Mouse (Mus musculus) spleen, adult 2 months (tissue): ENCODE results near the gene Tpst2. TPM values are rescaled to one million over a fixed set of nuclear protein-coding genes. Genes with fewer than 3 reads are reported as not detected.

Experiments used
- DNase-seq, 2 experiments: peaks; one replicate each; pipeline versions ENCODE4 v3.0.0 to v3.0.0-alpha.2; 2012 to 2021; ENCODE audit warnings: low spot score in 2 of 2, low read depth in 1 of 2
- H3K27ac ChIP-seq: fragments of 200-500 bp; 2 replicates; pipeline ENCODE4 v1.5.1; 2012; ENCODE audit warnings: low read length, inconsistent platforms; ENCODE audit not compliant: insufficient read depth
- H3K27me3 ChIP-seq: fragments of 200-500 bp; 2 replicates; pipeline ENCODE4 v1.6.1; 2012; ENCODE audit warnings: mild to moderate bottlenecking, moderate library complexity, low read length, inconsistent platforms; ENCODE audit not compliant: control insufficient read depth, insufficient read depth
- H3K36me3 ChIP-seq: fragments of 200-500 bp; 2 replicates; pipeline ENCODE4 v1.6.1; 2012; ENCODE audit warnings: mild to moderate bottlenecking, low read length, inconsistent platforms; ENCODE audit not compliant: control insufficient read depth, insufficient read depth
- H3K4me1 ChIP-seq: fragments of 200-500 bp; 2 replicates; pipeline ENCODE4 v1.6.1; 2011; ENCODE audit warnings: inconsistent platforms; ENCODE audit not compliant: control insufficient read depth, insufficient read depth, insufficient read length
- H3K4me3 ChIP-seq: fragments of 200-500 bp; 2 replicates; pipeline ENCODE4 v1.5.1; 2011; ENCODE audit warnings: mild to moderate bottlenecking, inconsistent platforms; ENCODE audit not compliant: insufficient read depth, insufficient read length; ENCODE audit errors: extremely low read depth
- CTCF ChIP-seq: fragments of 200-500 bp; IDR thresholded peaks from 2 replicates; pipeline ENCODE4 v1.5.1; 2011; ENCODE audit warnings: mild to moderate bottlenecking, inconsistent platforms; ENCODE audit not compliant: insufficient read depth, insufficient read length, insufficient replicate concordance; ENCODE audit errors: extremely low read depth
- POLR2A ChIP-seq: fragments of 200-500 bp; IDR thresholded peaks from 2 replicates; pipeline ENCODE4 v1.6.1; 2011; ENCODE audit warnings: low read depth, low read length, inconsistent platforms
- WGBS: fragments of 180-500 bp; shearing (Covaris S2); methylation state at CpG from one replicate; pipeline ENCODE4 v1.1.7; 2018; 5-methylcytosine and 5-hydroxymethylcytosine counted together
- polyA plus RNA-seq: library from polyadenylated mRNA; depleted of rRNA; stranded (reverse); fragments of >200 nt; gene quantifications from 2 replicates; pipeline ENCODE4 v1.2.3, GENCODE M21; 2012; rRNA removed

The Tpst2 gene
- polyA plus RNA-seq, 1 experiment: 102 TPM

DNA sequence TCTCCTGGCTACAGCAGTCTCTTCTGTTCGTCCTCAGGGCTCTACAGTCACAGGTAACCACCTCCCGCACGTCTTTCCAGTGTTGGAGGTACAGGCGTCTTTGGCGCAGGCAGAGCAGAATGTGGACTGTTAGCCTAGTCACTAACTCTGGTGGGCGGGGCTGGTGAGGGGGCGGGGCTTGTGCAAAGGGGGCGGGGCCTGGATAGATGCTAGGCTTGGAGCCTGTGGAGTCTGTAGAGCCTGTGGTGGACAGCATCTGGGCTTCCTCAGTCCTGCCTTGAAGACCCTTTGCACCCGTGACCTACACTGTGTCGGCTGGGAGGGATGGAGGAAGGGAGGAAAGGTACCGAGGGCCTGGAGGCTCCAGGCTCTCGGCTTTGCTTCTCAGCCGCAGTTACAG lies 79.4 kb downstream of the Tpst2 start, which contains the start of gene Gm6583:
TSS of gene Gm6583 (minus strand) at position 124 of the 400 bp plus-strand sequence.
- 75% methylated on average over 13 of the region's 13 CpGs for WGBS
- DNase-seq: no peak
- Histone ChIP-seq H3K4me1 (no peaks in the 10 kb centered on the region), H3K36me3 (peaks cover 7% of the 10 kb centered on the region), H3K27ac (no peak within 1 kb of the TSS), H3K27me3 (no peaks in the 10 kb centered on the region), H3K4me3 (no peak within 1 kb of the TSS)
- no peak for TF ChIP-seq CTCF

DNA sequence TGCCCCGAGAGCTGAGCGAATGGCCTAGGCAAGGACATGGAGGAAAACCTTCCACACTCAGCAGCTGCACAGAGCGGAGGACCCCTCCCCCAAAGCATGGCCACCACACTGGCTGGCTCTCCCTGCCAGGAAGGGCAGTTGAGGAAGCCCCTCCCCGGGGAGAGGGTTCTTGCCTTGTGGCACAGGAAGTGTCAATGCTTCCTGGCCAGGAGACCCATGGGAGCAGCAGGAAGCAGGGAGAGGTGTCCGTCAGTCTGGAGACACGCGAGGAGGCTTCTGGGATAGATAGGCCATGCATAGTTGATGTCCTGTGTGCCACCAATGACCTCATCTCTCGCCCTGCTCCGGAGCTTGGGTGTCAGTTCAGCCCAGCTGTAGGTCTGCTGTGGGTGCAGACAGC lies 79.8 kb downstream of the Tpst2 start:
- H3K27me3 ChIP-seq: no peaks in the 10 kb centered on the region
- no peak overlapping the region for H3K27ac ChIP-seq
- TF ChIP-seq CTCF: no peak
- no peak for TF ChIP-seq POLR2A
- 86% methylated on average over 9 of the region's 9 CpGs for WGBS
- no peak overlapping the region for H3K4me3 ChIP-seq
- no peak for DNase-seq
- no peaks in the 10 kb centered on the region for H3K4me1 ChIP-seq
- peaks cover 7% of the 10 kb centered on the region for H3K36me3 ChIP-seq

DNA sequence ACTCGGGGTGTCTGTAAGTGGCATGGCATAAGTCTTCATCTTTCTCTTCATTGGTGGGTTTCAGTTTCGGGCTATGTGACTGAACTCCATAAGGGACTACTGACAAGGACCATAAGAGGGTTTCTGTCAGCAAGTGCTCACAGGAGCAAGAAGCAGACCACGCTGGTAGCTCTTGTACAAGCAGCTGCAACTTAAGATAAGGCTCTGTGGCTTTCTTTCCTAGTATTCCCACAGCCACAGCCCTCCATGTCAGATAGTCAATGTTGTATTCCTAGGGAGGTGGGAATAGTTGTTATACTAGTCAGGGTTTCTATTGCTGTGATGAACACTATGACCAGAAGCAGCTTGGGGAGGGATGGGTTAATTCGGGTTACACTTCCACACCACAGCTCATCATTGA lies 83.0 kb downstream of the Tpst2 start:
- H3K27me3 ChIP-seq: no peaks in the 10 kb centered on the region
- TF ChIP-seq CTCF: no peak
- no peak for TF ChIP-seq POLR2A
- H3K27ac ChIP-seq: no peak overlapping the region
- no peak overlapping the region for H3K4me3 ChIP-seq
- H3K4me1 ChIP-seq: no peaks in the 10 kb centered on the region
- DNase-seq: no peak
- peaks cover 8% of the 10 kb centered on the region for H3K36me3 ChIP-seq
- 57% methylated on average over 4 of the region's 4 CpGs for WGBS

DNA sequence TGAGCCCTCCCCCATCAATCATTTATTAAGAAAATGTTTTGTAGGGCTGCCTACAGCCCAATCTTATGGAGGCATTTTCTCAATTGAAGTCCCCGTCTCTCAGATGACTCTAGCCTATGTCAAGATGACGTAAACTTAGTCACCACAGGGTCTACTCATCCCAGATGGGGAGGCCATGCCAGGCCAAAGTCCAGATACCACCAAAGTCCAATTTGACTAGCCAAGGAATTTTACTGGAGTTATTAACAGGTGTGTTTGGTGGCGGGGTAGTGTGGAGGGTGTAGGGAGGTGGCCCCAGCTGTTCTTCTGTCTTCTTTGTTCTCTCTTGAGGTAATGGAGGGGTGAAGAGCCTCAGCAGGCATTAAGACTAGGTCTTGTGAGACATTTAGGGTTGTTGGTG lies 83.6 kb downstream of the Tpst2 start:
- TF ChIP-seq CTCF: no peak
- no peak for TF ChIP-seq POLR2A
- DNase-seq: no peak
- Histone ChIP-seq H3K4me3 (no peak overlapping the region), H3K4me1 (no peaks in the 10 kb centered on the region), H3K27ac (no peak overlapping the region), H3K36me3 (peaks cover 11% of the 10 kb centered on the region), H3K27me3 (no peaks in the 10 kb centered on the region)
- 91% methylated on average over 3 of the region's 3 CpGs for WGBS

DNA sequence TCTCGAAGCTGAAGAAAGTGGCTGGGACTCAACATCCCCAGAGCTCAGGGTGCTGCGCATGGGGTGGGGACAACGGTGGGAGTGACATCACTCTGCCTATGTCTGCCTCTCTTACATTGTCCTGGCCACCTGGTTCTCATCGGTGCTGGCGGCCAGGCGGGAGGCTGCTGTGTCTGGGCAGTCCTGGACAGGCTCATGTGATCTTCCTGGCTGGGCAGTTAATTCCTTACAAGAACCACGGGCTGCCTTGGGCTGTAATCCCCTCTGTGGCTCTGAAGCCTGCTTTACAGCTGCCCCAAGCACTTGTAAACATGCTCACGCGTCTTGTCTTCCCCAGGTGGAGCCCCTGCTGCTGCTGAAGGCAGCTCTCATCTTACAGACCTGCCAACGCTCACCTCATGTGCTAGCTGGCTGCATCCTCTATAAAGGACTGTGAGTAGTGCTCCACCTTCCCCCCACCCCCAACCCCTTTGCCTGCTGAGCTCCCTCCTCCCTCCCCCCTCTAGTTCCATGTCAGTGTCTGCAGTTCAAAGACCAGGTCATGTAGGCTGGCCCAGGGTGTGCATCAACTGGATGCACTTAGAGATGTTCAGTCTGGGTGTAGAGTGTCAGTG lies 87.8 kb downstream of the Tpst2 start:
- 90% methylated on average over 10 of the region's 10 CpGs for WGBS
- H3K4me1 ChIP-seq: peaks cover 12% of the 10 kb centered on the region
- H3K36me3 ChIP-seq: peaks cover 7% of the 10 kb centered on the region
- TF ChIP-seq CTCF (no peak), POLR2A (no peak)
- no peak for DNase-seq
- no peak overlapping the region for H3K27ac ChIP-seq
- no peaks in the 10 kb centered on the region for H3K27me3 ChIP-seq
- H3K4me3 ChIP-seq: no peak overlapping the region

Other genes starting within 250 kb of the Tpst2 start
- gene Cryba4, start 24.2 kb upstream of the Tpst2 start, polyA plus RNA-seq: 1.5 and 2.6 TPM in 2 replicates
- 0.25 and 0.46 TPM in 2 replicates for gene Crybb1, start 20.9 kb upstream of the Tpst2 start, polyA plus RNA-seq
- gene Tfip11, start 49.7 kb downstream of the Tpst2 start, polyA plus RNA-seq: 29.8 and 36.5 TPM in 2 replicates
- 30.8 and 33.6 TPM in 2 replicates for gene Srrd, start 66.3 kb downstream of the Tpst2 start, polyA plus RNA-seq
- 36.9 and 45.9 TPM in 2 replicates for gene Hps4, start 66.4 kb downstream of the Tpst2 start, polyA plus RNA-seq
- not detected in 2 replicates for gene Gm6583, start 79.3 kb downstream of the Tpst2 start, polyA plus RNA-seq
- 0.19 and 0.23 TPM in 2 replicates for gene Asphd2, start 118.2 kb downstream of the Tpst2 start, polyA plus RNA-seq
- not detected in 2 replicates for gene Gm6588, start 172.7 kb downstream of the Tpst2 start, polyA plus RNA-seq